Mouse (Mus musculus) ES-Bruce4 (cell line): ENCODE measurements at regions not wholly inside any gene's neighbourhood (a gene's known extent, or its start where the extent isn't known, plus 50 kb on each side); places are given as distances from the start of the nearest gene placed in this dataset.

Experiments used
- H3K27ac ChIP-seq: 2 replicates; pipeline ENCODE4 v1.5.1; 2012; ENCODE audit warnings: low read length, inconsistent platforms; ENCODE audit not compliant: insufficient read depth
- H3K27me3 ChIP-seq: 2 replicates; pipeline ENCODE4 v1.6.1; 2012; ENCODE audit warnings: mild to moderate bottlenecking, low read length, inconsistent platforms; ENCODE audit not compliant: control insufficient read depth, poor library complexity, insufficient read depth, severe bottlenecking
- H3K36me3 ChIP-seq: 2 replicates; pipeline ENCODE4 v1.6.1; 2012; ENCODE audit warnings: inconsistent platforms, mild to moderate bottlenecking, low read length, moderate library complexity; ENCODE audit not compliant: control insufficient read depth, poor library complexity, insufficient read depth, severe bottlenecking
- H3K4me1 ChIP-seq: one replicate; pipeline ENCODE4 v1.8.1; 2011; ENCODE audit warnings: low read length; ENCODE audit not compliant: control insufficient read depth, insufficient read depth
- H3K4me3 ChIP-seq: 2 replicates; pipeline ENCODE4 v1.5.1; 2011; ENCODE audit warnings: low read depth, mild to moderate bottlenecking, low read length
- H3K9ac ChIP-seq: 2 replicates; pipeline ENCODE4 v1.6.1; 2012; ENCODE audit warnings: low read depth, mild to moderate bottlenecking, inconsistent platforms; ENCODE audit not compliant: poor library complexity, severe bottlenecking
- H3K9me3 ChIP-seq: replicated peaks from 2 replicates; pipeline ENCODE4 v1.6.1; 2012; ENCODE audit warnings: mild to moderate bottlenecking, low read length, inconsistent platforms; ENCODE audit not compliant: control insufficient read depth, poor library complexity, insufficient read depth, severe bottlenecking
- CTCF ChIP-seq: IDR thresholded peaks from one replicate; pipeline ENCODE4 v1.8.1; 2011; ENCODE audit warnings: low read depth, low read length
- EP300 ChIP-seq: IDR thresholded peaks from 2 replicates; pipeline ENCODE4 v1.6.1; 2011; ENCODE audit warnings: low read depth, low read length; ENCODE audit not compliant: insufficient read depth
- POLR2A ChIP-seq: IDR thresholded peaks from one replicate; pipeline ENCODE4 v1.8.1; 2011; ENCODE audit warnings: low read length; ENCODE audit not compliant: insufficient read depth

GRCm38 (mm10) chr10:66813850-66814564 is 281.9 kb upstream of the Jmjd1c start:
- Histone ChIP-seq H3K36me3 (no peaks in the 10 kb centered on the region), H3K27ac (no peak overlapping the region), H3K9me3 (no peaks in the 10 kb centered on the region), H3K4me1 (no peaks in the 10 kb centered on the region), H3K9ac (no peak overlapping the region), H3K4me3 (no peak overlapping the region; the same call in 1 of the 2 replicates), H3K27me3 (no peaks in the 10 kb centered on the region)
- peak; percentile 73 for TF ChIP-seq CTCF
- no peak for TF ChIP-seq EP300

- H3K9me3 ChIP-seq, result no peaks in the 10 kb centered on the region
- no peaks in the 10 kb centered on the region for H3K27me3 ChIP-seq
- no peak overlapping the region for H3K9ac ChIP-seq
- H3K36me3 ChIP-seq, result no peaks in the 10 kb centered on the region
- H3K27ac ChIP-seq, result no peak overlapping the region
- TF ChIP-seq EP300 (no peak), CTCF (peak; percentile 70)
- H3K4me3 ChIP-seq, result no peak overlapping the region
- H3K4me1 ChIP-seq, result no peaks in the 10 kb centered on the region
These were observed 281.2 kb upstream of the Jmjd1c start for GRCm38 (mm10) chr10:66814565-66815201.

- Histone ChIP-seq H3K27me3 (no peaks in the 10 kb centered on the region), H3K9me3 (no peaks in the 10 kb centered on the region), H3K36me3 (no peaks in the 10 kb centered on the region), H3K27ac (no peak overlapping the region), H3K4me1 (no peaks in the 10 kb centered on the region), H3K4me3 (no peak overlapping the region), H3K9ac (no peak overlapping the region)
- TF ChIP-seq EP300, result no peak
- no peak for TF ChIP-seq POLR2A
- no peak for TF ChIP-seq CTCF
These were observed 280.0 kb upstream of the Jmjd1c start for GRCm38 (mm10) chr10:66815951-66816350.

- Histone ChIP-seq H3K9me3 (no peaks in the 10 kb centered on the region), H3K9ac (no peak overlapping the region), H3K4me3 (no peak overlapping the region), H3K36me3 (no peaks in the 10 kb centered on the region), H3K27ac (no peak overlapping the region), H3K27me3 (no peaks in the 10 kb centered on the region), H3K4me1 (no peaks in the 10 kb centered on the region)
- TF ChIP-seq EP300 (no peak), POLR2A (no peak), CTCF (no peak)
These were observed 279.1 kb upstream of the Jmjd1c start for GRCm38 (mm10) chr10:66816776-66817175.

GRCm38 (mm10) chr10:66817876-66818275 is 278.0 kb upstream of the Jmjd1c start:
- no peaks in the 10 kb centered on the region for H3K36me3 ChIP-seq
- H3K9me3 ChIP-seq, result no peaks in the 10 kb centered on the region
- TF ChIP-seq EP300 (no peak), POLR2A (no peak), CTCF (no peak)
- no peak overlapping the region for H3K4me3 ChIP-seq
- no peaks in the 10 kb centered on the region for H3K4me1 ChIP-seq
- H3K27me3 ChIP-seq, result no peaks in the 10 kb centered on the region
- no peak overlapping the region for H3K9ac ChIP-seq
- no peak overlapping the region for H3K27ac ChIP-seq

- Histone ChIP-seq H3K4me3 (no peak overlapping the region), H3K9ac (no peak overlapping the region), H3K27me3 (no peaks in the 10 kb centered on the region), H3K27ac (no peak overlapping the region), H3K4me1 (no peaks in the 10 kb centered on the region), H3K9me3 (no peaks in the 10 kb centered on the region), H3K36me3 (no peaks in the 10 kb centered on the region)
- TF ChIP-seq CTCF, result no peak
These were observed 276.4 kb upstream of the Jmjd1c start for GRCm38 (mm10) chr10:66819517-66819916.
